In the genomic region with DNA sequence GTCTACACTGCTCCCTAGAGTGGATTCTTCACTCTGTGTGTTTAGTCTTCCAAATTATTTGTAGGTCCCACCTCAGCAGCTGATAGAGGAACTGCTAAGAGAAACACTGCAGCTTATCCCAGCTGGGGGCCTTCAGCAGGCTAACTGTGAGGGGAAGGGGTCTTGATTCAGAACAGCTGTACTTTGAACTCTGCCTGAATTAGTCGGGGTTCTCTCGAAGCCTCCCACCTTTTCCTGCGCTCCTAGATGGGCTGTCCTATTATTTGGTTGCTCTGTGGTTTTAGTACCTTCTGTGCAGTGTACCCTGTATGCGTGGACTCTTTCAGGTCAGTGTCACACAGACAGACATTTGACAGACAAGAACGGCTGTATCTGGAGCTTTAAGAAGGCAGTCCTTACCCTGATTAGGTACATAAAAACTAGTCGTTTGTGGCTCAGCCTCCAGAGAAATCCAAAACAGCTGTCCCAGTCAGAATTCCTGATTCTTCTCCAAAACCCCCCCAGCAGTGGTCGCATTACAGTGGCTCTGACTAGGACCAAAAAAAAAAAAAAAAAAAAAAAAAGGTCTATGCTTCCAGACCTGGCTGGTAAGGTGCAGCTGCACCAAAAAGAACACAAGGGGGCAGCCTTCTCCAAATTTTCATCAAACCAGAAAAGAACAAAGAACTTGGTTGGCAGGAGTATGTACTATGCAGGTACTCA, we compare ENCODE assay signal across 7 mouse cellular contexts.
A peak's percentile ranks its signal among the peaks of the same experiment; 100 is the strongest.
DNase-seq lines count a peak whose midpoint lies in the region; ATAC-seq lines count a peak whose summit lies in the region.

No protein-coding gene starts in this region.

- peaks cover 11% of the 10 kb centered on the region for H3K4me1 ChIP-seq in forebrain, embryonic 13.5 days
- H3K4me1 ChIP-seq in hindbrain, embryonic 16.5 days (ENCODE audit: control insufficient read depth, insufficient read depth, low read depth, low read length), result peaks cover 6% of the 10 kb centered on the region

- no peak overlapping the region for H3K4me3 ChIP-seq in forebrain, embryonic 13.5 days
- no peak overlapping the region for H3K4me3 ChIP-seq in hindbrain, embryonic 16.5 days (ENCODE audit: low read length)

- H3K27ac ChIP-seq in forebrain, embryonic 13.5 days, result no peak overlapping the region
- H3K27ac ChIP-seq in hindbrain, embryonic 16.5 days (ENCODE audit: low read depth, low read length), result peak overlapping the region; percentile 62; the same call in 1 of the 2 replicates

- no peaks in the 10 kb centered on the region for H3K27me3 ChIP-seq in forebrain, embryonic 13.5 days
- no peaks in the 10 kb centered on the region for H3K27me3 ChIP-seq in hindbrain, embryonic 16.5 days (replicated peaks; ENCODE audit: control insufficient read depth, insufficient read depth, low read length)

- 44% methylated on average over 7 of the region's 7 CpGs for WGBS in forebrain, embryonic 13.5 days
- 39% methylated on average over 7 of the region's 7 CpGs for WGBS in hindbrain, embryonic 16.5 days

- peak; percentile 94 for ATAC-seq in forebrain, embryonic 13.5 days
- peak; percentile 94 for ATAC-seq in hindbrain, embryonic 16.5 days
- ATAC-seq in megakaryocyte progenitor cell, adult 5-6 weeks (replicated peaks; ENCODE audit: poor library complexity), result peak; percentile 88

- peak overlapping the region; percentile 21; the same call in 1 of the 2 replicates for H3K9ac ChIP-seq in forebrain, embryonic 13.5 days
- H3K9ac ChIP-seq in hindbrain, embryonic 16.5 days (ENCODE audit: low read depth, low read length), result peak overlapping the region; percentile 55

- H3K9me3 ChIP-seq in forebrain, embryonic 13.5 days (replicated peaks), result no peaks in the 10 kb centered on the region
- H3K9me3 ChIP-seq in hindbrain, embryonic 16.5 days (ENCODE audit: control insufficient read depth, low read length), result no peaks in the 10 kb centered on the region

- no peak overlapping the region for H3K4me2 ChIP-seq in forebrain, embryonic 13.5 days
- peak overlapping the region; percentile 20; the same call in 1 of the 2 replicates for H3K4me2 ChIP-seq in hindbrain, embryonic 16.5 days (ENCODE audit: low read length)

- peak; percentile 67 for DNase-seq in MN1 (ENCODE audit: low spot score)
- peak; percentile 23 for DNase-seq in c-Kit-positive CD71-positive TER-119-positive erythroid progenitor cells, embryonic 14.5 days (ENCODE audit: low spot score)
- peak; percentile 33 for DNase-seq in layer of hippocampus, adult 9-11 months
- DNase-seq in right cerebral cortex, postnatal 25 days, result peak; percentile 54

- no peaks in the 10 kb centered on the region for H3K36me3 ChIP-seq in forebrain, embryonic 13.5 days (ENCODE audit: poor library complexity, severe bottlenecking)
- no peaks in the 10 kb centered on the region for H3K36me3 ChIP-seq in hindbrain, embryonic 16.5 days (ENCODE audit: control insufficient read depth, insufficient read depth, low read length)
